Mouse (Mus musculus): ENCODE results near the gene Plcb3. TPM values are rescaled to one million over a fixed set of nuclear protein-coding genes. Genes with fewer than 3 reads are reported as not detected.
A peak's percentile ranks its signal among the peaks of the same experiment; 100 is the strongest.

The Plcb3 gene
- 9.7 and 14.6 TPM in 2 replicates for polyA plus RNA-seq (2011; ENCODE audit: insufficient read depth, insufficient read length, low replicate concordance, missing spikeins)

DNA sequence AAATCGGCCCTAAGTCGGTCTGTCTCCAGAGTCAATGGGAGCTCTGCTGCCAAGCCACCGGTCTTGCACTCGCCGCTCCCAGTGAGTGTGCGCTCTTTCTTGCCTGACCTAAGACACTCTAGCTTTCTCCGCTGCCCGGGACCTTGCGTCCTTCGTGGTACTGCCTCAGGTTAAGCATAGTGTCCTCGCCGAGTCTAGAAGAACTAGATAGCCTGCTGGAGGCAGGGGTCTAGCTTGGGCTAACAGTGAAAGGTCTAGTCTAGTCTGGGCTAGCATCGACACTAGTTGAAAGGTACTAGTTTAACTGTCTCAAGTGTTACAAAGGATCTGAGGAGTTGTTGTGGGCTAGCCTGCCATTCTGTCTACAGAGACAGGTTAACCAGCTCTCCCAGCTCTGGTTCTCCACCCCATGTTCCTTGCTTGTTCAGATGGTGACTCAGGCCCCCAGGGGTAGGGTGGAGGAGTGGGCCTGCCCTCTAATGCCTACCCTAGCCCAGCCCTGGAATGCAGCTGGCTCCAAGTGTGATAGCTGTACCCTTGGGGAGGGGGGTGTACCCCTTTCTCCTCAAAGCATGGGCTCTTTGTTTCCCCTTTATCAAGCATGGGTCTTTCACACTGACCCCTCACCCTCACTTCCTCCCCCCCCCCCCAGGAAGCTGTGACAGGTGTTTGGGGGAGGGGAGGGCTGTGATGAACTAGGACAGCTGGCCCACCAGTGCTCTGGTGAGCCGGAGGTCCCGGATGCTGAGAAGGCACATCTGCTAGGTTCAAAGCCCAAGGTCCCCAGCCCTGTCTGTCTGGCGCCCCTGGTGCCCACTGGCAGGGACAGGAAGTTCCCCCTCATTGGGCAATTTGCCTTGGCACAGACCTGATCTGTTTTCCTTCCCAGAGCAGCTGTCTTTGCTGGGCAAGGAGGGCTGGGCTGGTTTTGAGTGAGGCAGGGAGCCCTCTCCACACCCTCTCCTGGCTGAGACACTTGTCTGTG lies at the start of gene Plcb3:
Gene Plcb3 (minus strand): TSS at position 934 of the 985 bp plus-strand sequence.
- TF ChIP-seq POLR2A (IDR thresholded peaks at IDR 0.05; ENCODE audit: borderline replicate concordance, control insufficient read depth, low read depth, low read length) = peak; percentile 28; the same call in 1 of the 2 replicates
- peak; percentile 52; the same call in 1 of the 2 replicates for TF ChIP-seq CTCF (IDR thresholded peaks at IDR 0.05; ENCODE audit: control insufficient read depth, insufficient read depth, low read length)
- H3K27ac ChIP-seq (ENCODE audit: control insufficient read depth, insufficient read depth, low read depth, low read length, poor library complexity) = peak within 1 kb of the TSS; percentile 66
- peaks cover 3% of the 10 kb centered on the region; the same call in 1 of the 2 replicates for H3K4me1 ChIP-seq (ENCODE audit: control insufficient read depth, insufficient read depth, low read length)
- under 1% methylated on average over 16 of the region's 16 CpGs for WGBS
- H3K4me3 ChIP-seq (replicated peaks; ENCODE audit: control insufficient read depth, low read depth, low read length) = peak within 1 kb of the TSS; percentile 67

DNA sequence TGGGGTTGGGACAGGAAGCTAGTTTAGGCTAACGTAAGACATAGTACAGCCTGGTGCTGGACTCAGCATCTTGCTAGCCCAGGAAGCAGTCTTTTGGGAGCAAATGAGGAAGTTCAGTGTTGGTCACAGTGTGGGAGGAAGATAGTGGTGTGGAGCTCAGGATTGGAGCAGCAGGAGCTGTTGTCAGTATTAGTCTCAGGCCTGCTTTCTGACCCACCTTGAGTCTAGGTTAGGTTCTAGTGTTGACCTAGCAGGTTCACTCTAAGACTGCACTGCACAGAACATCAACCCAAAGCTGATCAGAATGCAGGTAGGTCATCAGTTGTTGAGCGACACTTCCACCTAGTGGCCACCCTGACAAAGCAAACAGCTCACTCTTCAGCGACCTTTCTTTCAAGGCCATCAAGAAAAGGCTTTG lies 44.0 kb upstream of the Plcb3 start:
- peak overlapping the region; percentile 94 for H3K27ac ChIP-seq (ENCODE audit: control insufficient read depth, insufficient read depth, low read depth, low read length, poor library complexity)
- peaks cover 3% of the 10 kb centered on the region; the same call in 1 of the 2 replicates for H3K4me1 ChIP-seq (ENCODE audit: control insufficient read depth, insufficient read depth, low read length)
- 11% methylated on average over 3 of the region's 3 CpGs for WGBS
- peak overlapping the region; percentile 8 for H3K4me3 ChIP-seq (replicated peaks; ENCODE audit: control insufficient read depth, low read depth, low read length)
- TF ChIP-seq CTCF (IDR thresholded peaks at IDR 0.05; ENCODE audit: control insufficient read depth, insufficient read depth, low read length) (peak; percentile 95), POLR2A (IDR thresholded peaks at IDR 0.05; ENCODE audit: borderline replicate concordance, control insufficient read depth, low read depth, low read length) (no peak)

DNA sequence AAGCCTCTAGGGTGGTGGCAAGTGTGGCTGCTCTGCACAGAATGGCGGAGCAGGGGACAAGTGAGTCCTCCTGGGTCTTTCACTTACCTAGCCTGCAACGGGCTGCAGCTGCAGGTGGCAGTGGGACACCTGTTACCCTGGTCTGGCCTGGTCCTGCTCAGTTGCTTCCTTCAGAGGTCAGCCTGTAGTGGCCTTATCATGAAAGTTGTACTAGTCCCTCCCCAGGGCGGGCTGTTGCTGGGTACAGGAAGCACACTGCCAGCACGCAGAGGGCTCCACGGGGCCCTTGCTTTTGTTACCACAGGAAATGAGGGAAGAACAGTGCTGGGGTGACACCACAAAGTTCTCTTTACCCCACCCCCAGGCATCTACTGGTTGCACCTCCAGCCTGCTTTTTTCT lies 42.9 kb upstream of the Plcb3 start, which contains the start of gene Fermt3:
Gene Fermt3 (minus strand): TSS at position 279 of the 400 bp plus-strand sequence.
- TF ChIP-seq POLR2A (IDR thresholded peaks at IDR 0.05; ENCODE audit: borderline replicate concordance, control insufficient read depth, low read depth, low read length) (peak; percentile 78), CTCF (IDR thresholded peaks at IDR 0.05; ENCODE audit: control insufficient read depth, insufficient read depth, low read length) (peak; percentile 13; the same call in 1 of the 2 replicates)
- Histone ChIP-seq H3K27ac (ENCODE audit: control insufficient read depth, insufficient read depth, low read depth, low read length, poor library complexity) (peak within 1 kb of the TSS; percentile 94), H3K4me1 (ENCODE audit: control insufficient read depth, insufficient read depth, low read length) (peaks cover 3% of the 10 kb centered on the region; the same call in 1 of the 2 replicates), H3K4me3 (replicated peaks; ENCODE audit: control insufficient read depth, low read depth, low read length) (peak within 1 kb of the TSS; percentile 79)
- under 1% methylated on average over 5 of the region's 5 CpGs for WGBS

DNA sequence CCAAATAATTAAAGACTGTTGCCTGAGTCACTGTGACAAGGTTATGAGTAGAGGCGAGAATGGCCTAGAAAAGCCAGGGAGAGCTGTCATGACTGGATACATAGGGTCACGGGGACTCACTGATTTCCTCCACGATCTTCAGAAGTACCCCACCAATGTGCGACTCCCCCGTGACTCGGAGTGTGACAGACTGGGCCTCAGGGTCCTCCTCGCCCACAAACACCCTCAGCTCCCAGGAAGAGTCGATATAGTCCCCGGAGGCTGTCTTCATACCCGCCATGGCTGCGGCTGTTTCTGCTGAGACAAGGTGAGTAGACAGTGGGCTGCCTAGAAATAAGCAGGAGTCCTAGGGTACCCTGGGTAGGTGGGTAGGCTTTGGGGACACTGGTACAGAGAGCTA lies 42.3 kb upstream of the Plcb3 start:
- WGBS = 2% methylated on average over 11 of the region's 11 CpGs
- TF ChIP-seq POLR2A (IDR thresholded peaks at IDR 0.05; ENCODE audit: borderline replicate concordance, control insufficient read depth, low read depth, low read length) (no peak), CTCF (IDR thresholded peaks at IDR 0.05; ENCODE audit: control insufficient read depth, insufficient read depth, low read length) (no peak)
- Histone ChIP-seq H3K4me1 (ENCODE audit: control insufficient read depth, insufficient read depth, low read length) (peaks cover 3% of the 10 kb centered on the region; the same call in 1 of the 2 replicates), H3K27ac (ENCODE audit: control insufficient read depth, insufficient read depth, low read depth, low read length, poor library complexity) (peak overlapping the region; percentile 94), H3K4me3 (replicated peaks; ENCODE audit: control insufficient read depth, low read depth, low read length) (peak overlapping the region; percentile 79)

GRCm38 (mm10) chr19:7017541-7018457 lies 41.5 kb upstream of the Plcb3 start:
- Histone ChIP-seq H3K4me1 (ENCODE audit: control insufficient read depth, insufficient read depth, low read length) (peaks cover 3% of the 10 kb centered on the region; the same call in 1 of the 2 replicates), H3K4me3 (replicated peaks; ENCODE audit: control insufficient read depth, low read depth, low read length) (peak overlapping the region; percentile 79), H3K27ac (ENCODE audit: control insufficient read depth, insufficient read depth, low read depth, low read length, poor library complexity) (peak overlapping the region; percentile 94)
- no peak for TF ChIP-seq CTCF (IDR thresholded peaks at IDR 0.05; ENCODE audit: control insufficient read depth, insufficient read depth, low read length)
- TF ChIP-seq POLR2A (IDR thresholded peaks at IDR 0.05; ENCODE audit: borderline replicate concordance, control insufficient read depth, low read depth, low read length) = no peak; the same call in 1 of the 2 replicates
- WGBS = 6% methylated on average over 12 of the region's 12 CpGs

- Histone ChIP-seq H3K4me1 (ENCODE audit: control insufficient read depth, insufficient read depth, low read length) (no peaks in the 10 kb centered on the region; the same call in 1 of the 2 replicates), H3K27ac (ENCODE audit: control insufficient read depth, insufficient read depth, low read depth, low read length, poor library complexity) (no peak overlapping the region), H3K4me3 (replicated peaks; ENCODE audit: control insufficient read depth, low read depth, low read length) (no peak overlapping the region)
- WGBS = 87% methylated on average over 20 of the region's 20 CpGs
- TF ChIP-seq POLR2A (IDR thresholded peaks at IDR 0.05; ENCODE audit: borderline replicate concordance, control insufficient read depth, low read depth, low read length) (no peak), CTCF (IDR thresholded peaks at IDR 0.05; ENCODE audit: control insufficient read depth, insufficient read depth, low read length) (no peak)
Observed at GRCm38 (mm10) chr19:7014481-7015135, 38.3 kb upstream of the Plcb3 start.

- TF ChIP-seq CTCF (IDR thresholded peaks at IDR 0.05; ENCODE audit: control insufficient read depth, insufficient read depth, low read length) (no peak), POLR2A (IDR thresholded peaks at IDR 0.05; ENCODE audit: borderline replicate concordance, control insufficient read depth, low read depth, low read length) (no peak)
- 93% methylated on average over 9 of the region's 9 CpGs for WGBS
- H3K27ac ChIP-seq (ENCODE audit: control insufficient read depth, insufficient read depth, low read depth, low read length, poor library complexity) = no peak overlapping the region
- no peaks in the 10 kb centered on the region; the same call in 1 of the 2 replicates for H3K4me1 ChIP-seq (ENCODE audit: control insufficient read depth, insufficient read depth, low read length)
- no peak overlapping the region for H3K4me3 ChIP-seq (replicated peaks; ENCODE audit: control insufficient read depth, low read depth, low read length)
Observed at GRCm38 (mm10) chr19:7013984-7014383, 37.7 kb upstream of the Plcb3 start.

Measured in bone marrow, adult 2 months (tissue).